Mouse (Mus musculus) adrenal gland, postnatal 4 days (tissue): ENCODE results near the gene Ncln. TPM values are rescaled to one million over a fixed set of nuclear protein-coding genes. Genes with fewer than 3 reads are reported as not detected.
A peak's percentile ranks its signal among the peaks of the same experiment; 100 is the strongest.

Experiments
- DNase-seq, 2 experiments: peaks; one replicate each; pipeline ENCODE4 v3.0.0; 2021 to 2022; ENCODE audit warnings: low spot score in 2 of 2, mixed read lengths in 2 of 2
- total RNA-seq, 2 experiments: library from RNA; stranded (reverse); gene quantifications; 2 replicates each; pipeline ENCODE4 v1.2.3; 2021

The Ncln gene
- total RNA-seq, 2 experiments from 2014 or later: 107 to 117 TPM

DNA sequence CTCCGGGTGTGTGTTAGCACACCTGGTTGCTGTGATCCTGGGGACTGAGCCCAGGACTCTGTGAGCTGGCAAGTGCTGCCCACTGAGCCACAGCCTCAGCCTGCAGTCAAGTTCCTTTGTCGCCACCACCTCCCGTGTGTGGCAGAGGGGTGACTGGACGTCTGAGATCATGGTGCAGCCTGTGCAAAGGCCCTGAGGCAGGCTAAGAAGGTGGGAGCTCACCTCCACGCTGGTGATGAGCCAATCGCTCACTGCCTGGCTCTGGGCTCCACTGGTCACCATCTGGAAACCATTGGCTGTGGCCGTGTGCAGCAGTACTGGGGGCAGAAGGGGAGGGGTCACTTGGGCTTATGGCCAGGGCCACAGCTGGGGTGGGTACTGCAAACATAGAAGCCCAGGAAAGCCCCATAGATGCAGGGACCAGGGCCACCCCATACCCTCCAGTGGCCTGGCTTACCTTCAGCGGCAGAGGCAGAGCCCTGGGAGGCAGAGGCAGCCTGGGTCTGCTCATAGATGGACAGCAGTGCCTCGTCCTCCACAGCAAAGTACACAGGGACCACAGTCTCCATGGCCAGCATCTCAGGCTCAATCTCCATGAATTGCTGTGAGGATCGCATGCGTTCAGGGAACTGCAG is 3.5 kb downstream of the Ncln start:
- DNase-seq: no peak

DNA sequence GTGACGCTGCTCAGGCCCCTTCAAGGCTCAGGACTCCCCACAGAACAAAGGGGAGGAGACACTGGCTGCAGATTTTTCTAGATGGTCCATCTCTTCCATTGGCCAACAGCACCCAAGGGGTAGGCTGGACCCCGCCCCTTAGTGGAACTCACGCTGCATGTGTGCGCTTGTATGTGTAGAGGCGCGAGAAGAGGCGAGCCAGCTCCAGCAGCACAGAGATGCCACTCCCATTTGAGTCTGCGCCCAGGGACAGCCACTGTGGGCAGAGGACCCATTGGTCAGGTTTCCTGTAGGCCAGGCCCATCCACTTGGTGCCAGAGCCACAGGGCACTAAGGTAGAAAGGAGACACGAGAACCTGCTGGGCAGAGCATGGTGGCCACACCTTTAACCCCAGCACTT is 5.2 kb downstream of the Ncln start:
- DNase-seq: no peak

DNA sequence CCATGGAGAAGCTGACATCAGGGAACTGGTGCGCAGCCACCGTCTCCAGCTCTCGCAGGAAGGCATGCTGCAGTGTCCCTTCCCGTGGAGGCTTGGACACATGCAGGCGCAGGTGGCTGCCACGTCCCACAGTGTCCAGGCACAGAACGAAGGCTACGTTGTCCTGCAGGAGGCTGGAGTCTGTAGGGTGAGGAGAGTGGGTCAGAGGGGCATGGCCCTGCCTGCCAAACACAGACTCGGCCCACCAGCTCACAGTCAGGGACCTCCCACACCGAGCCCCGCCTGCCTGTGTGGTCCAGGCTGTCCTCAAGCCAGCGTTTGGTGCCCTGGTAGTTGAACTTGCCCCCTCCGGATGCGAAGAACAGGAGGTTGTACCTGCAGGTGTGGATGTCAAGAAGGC is 6.3 kb downstream of the Ncln start:
- DNase-seq: no peak

DNA sequence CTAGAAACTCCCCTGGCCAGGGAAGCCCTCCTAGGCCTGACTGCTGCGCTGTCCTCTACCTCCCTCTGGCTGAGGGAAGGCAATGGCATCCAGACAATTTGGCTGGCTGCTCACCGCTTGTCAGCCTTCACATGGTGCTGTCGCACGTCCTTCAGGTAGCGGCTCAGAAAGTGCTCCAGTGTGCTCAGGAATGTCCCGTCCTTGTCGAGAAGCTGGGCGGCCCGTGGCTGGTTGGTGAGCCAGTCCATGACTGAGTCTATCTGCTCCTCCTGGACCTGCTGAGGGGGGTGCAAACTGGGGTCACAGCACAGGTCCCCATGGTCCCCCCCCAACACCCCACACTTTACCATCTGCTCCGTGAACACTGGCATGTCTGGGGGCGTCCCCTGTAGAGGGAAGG is 8.1 kb downstream of the Ncln start:
- DNase-seq: no peak

DNA sequence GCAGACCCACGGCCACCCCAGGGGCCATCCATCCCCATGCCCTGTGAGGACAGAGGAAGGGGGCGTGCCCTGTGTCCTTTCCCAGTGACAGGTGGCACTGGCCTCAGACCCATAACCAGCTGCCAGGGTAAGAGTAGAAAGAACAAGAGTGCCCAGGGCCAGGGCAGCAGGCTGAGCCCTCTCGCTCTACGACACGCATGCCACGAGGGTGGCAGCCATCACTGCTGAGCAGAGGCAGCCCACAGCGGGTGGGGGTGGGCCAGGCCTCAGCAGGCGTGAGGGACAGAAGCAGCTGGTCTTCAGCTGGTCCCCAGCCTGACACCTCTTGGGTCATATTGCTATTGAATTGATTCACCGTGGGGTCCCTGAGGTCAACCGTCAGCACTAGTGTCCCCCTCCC is 9.7 kb downstream of the Ncln start:
- DNase-seq: no peak

DNA sequence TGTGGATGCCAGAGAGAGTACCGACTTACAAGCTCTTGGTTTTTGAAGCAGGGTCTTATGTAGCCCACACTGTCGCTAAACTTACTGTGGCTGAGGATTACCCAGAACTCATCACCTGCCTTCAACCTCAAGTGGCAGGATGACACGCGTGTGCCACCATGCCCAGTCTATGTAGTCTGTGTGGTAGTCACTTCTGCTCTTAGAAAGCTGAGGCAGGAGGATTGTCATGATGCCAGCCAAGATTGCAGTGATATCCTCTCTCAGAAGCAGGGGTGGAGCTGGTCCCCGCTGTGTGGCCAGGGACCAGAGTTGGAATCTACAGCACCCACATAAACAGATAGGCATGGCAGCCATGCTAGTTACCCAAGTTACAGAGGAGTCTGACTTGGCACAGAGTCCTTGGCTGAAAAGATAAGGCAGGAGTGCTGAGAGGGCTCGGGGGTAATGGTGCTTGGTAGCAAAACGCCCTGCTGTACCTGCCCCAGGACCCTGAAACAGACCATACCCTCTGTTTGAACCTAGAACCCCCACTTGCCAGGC is 10.6 kb downstream of the Ncln start:
- DNase-seq: no peak

DNA sequence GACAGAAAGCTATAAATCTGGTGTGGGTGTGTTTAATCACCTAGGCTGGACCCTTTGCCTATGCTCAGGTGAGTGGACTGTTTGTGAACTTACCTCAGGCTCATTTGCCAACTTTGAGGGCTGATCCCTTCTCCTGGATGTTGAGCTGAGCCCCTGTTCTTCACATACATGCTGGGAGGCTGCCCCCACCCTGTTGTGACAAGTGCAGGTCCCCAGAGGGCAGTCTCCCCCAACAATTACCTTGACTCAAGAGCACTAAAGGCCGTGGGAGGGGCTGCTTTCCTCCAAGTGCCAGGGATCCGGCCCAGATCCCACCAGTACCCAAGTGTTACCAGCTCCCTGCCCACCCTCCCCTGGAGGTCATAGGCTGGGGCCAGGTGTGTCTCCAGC is 11.1 kb downstream of the Ncln start:
- no peak for DNase-seq

DNA sequence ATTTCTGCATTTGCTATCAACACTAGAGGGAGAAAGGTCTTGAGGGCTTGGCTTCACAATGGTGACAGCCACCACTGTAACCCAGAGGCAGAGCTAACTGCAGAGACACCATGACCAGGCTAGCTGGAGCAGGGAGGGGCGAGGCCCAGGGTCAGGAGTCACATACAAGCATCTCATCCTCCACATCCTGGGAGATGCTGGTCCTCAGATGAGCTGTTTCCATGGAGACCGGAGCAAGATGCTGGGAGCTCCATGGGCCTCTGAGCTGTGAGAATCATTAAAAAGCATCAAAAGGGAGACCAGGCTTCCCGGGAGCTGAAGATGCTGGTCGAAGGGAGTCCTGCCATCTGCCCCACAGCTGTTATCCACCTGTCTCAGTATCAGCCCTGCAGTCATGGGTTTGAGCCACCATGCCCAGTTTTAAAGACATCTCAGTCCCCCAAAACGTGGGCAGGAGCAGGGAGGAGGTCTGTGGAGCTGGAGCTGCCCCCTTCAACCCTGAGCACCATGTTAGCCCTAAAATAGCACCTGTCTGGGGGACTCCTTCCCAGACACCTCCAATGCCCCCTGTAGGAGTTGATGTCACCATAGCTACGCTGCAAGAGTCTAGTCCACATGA is 11.6 kb downstream of the Ncln start:
- DNase-seq: no peak

DNA sequence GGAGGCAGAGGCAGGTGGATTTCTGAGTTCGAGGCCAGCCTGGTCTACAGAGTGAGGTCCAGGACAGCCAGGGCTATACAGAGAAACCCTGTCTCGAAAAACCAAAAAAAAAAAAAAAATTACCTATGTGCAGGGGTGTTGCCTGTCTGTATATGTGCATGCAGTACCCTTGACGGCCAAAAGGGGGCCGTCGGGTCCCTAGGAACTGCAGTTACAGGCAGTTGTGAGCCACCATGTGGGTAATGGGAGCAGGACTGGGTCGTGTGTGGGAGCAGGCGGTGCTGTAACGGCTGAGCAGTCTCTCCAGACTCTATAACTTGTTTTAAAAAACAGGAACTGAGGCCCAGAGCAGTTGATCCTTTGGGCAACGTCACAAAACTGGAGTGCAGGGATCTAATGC is 12.2 kb downstream of the Ncln start:
- DNase-seq: no peak

DNA sequence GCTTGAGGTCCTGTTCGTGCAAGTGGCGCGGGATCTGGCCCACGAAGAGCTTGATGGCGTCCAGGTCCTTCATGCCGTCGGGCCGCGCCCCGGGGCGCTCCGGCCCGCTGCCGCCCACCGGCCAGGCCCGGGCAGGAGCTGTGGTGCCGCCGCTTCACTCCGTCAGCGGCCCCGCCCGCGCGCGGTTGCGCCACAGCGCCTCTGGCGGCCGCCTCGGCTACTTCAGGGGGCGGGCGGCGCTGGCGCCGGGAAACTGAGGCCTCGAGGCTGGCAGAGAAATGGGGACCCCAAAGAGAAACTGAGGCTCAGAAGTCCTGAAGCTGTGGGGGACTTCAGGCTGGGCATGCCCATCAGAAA is 13.7 kb downstream of the Ncln start, which contains the start of gene Celf5:
TSS of gene Celf5 (minus strand) at position 177 of the 357 bp plus-strand sequence.
- DNase-seq: peak in 1 of 2 experiments; percentile 46

DNA sequence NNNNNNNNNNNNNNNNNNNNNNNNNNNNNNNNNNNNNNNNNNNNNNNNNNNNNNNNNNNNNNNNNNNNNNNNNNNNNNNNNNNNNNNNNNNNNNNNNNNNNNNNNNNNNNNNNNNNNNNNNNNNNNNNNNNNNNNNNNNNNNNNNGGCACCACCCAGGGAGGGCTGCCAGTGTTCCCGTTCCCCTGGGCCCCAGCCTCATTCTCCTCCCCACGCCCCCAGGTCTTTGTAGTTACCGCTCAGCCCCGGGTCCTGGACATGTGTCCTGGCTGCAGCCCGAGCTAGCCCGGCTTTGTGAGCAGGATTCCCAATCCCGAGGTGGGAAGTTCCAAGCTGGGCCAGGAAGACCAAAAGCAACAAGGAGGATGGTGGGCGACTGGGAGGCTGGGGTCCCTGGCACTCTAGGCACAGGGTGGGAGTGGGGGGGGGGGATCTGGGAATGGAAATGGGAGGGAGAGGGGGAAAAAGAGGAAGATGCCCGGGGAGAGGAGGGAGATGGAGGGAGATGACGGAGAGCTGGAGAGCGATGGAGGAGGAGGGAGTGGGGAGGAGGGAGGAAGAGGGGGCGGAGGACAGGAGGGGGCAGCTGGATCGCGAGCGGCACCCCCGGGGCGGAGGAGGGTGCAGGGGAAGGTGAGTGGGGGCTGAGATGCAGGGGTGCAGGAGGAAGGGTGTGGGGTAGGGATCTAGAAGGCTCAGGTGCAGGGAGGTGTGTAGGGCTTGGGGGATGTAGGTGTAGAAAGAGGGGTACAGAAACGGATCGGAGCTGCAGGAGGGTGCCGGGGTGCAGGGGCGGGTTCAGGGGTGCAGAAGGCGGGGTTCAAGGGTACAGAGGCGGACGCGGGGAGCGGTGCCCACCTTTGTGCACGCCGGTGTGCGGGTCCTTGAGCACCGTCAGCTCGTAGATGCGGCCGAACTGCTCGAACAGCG is 14.3 kb downstream of the Ncln start:
- DNase-seq: no peak

DNA sequence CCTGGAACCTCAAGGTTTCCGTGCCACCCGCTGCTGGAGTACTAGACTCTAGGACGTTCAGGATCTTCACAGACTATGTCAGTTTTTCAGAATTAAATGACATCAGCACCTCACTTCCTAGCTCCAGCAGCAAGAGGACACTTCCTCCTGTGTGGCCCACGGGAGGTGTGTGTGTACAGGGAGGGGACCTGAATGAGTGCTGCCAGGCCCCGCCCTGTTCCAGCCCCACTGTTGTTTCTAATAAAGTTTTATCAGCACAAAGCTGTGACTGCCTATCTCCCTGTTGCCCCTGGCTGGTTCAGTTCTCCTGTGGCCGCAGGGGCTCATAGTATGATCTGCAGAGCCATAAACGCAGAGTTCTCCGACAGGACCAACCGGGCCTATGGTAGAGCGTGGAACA is 21.7 kb downstream of the Ncln start:
- no peak for DNase-seq

DNA sequence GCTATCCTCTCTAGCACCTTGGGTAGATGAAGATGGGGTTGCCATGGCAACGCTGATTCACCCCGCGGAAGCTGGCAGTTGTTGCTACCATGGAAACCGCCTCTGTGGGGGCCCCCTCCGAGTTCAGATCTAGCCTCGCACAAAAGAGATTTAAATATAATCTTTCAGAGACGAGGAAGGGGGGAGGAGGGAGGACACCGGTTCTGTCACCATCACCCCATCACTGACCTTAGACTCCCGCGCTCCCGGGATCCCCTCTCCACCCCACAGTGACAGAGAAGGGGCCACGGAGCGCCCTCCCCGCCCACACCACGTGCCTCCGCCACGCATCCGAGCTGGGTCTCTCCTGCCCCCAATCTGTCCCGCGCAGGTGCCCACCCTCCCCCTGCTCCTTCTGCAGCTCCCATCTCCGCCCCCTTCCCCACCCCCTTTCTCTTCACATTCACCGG is 23.2 kb downstream of the Ncln start:
- DNase-seq: no peak

DNA sequence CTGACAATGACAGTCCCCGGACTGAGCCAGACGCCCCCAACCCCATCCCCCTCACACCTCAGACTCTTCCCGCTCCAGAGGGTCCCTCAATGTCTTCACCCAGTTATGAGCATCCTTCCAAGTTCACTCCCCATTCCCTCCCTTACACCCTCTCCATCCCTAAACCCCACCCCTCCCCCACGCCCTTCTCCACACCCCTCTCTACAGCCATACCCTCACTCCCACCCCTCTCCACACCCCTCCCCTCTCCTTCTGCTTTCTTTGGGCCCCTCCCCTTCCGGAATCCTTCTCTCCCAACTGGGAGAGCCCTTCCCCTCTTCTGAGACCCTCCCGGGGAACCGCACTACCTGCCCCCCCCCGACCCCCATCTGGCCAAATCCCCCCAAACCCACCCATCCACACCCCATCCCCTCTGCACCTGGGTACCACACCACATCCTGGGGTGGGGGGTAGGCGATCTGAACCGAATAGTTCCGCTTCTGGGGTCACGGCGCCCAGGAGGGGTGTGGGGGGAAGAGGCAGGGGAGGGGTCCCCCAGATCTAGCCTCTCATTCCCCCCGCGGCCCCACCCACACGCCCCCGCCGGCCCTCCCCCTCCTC is 23.7 kb downstream of the Ncln start:
- no peak for DNase-seq

DNA sequence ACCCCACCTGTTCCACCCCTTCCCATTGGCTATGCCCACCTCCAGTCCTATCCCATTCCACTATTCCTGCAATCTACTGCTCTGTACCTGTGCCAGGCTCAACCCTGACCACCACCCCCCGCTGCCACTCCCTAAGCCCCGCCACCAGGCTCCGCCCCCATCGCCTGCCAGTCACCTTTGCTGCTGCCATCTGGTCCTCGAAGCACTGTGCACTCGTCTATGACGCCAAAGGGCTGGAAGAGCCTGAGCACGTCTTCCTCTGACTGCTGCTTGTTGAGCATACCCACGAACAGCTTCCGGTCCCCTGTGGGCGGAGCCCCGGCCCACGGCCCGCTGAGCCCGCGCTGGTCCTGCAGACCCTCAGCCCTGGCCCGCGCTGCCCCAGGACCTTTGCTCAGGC is 25.7 kb downstream of the Ncln start:
- no peak for DNase-seq

DNA sequence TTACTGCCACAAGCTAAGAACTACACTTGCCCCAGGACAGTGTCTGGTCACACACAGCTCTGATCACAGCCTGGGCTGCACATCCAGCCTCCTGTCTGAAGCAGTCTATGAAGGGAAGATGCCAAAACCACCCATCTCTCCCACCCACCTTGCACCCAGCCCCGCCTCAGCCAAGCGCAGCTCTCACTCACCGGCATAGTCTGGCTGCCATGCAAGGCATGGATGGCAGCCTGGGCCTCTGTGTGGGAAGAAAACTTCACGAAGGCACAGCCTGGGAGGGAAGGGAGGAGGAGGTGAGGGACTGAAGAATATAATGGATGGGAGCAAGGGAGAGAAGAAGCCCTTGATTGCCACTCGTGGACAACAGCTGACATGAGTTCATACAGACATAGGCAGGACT is 26.9 kb downstream of the Ncln start:
- DNase-seq: no peak

DNA sequence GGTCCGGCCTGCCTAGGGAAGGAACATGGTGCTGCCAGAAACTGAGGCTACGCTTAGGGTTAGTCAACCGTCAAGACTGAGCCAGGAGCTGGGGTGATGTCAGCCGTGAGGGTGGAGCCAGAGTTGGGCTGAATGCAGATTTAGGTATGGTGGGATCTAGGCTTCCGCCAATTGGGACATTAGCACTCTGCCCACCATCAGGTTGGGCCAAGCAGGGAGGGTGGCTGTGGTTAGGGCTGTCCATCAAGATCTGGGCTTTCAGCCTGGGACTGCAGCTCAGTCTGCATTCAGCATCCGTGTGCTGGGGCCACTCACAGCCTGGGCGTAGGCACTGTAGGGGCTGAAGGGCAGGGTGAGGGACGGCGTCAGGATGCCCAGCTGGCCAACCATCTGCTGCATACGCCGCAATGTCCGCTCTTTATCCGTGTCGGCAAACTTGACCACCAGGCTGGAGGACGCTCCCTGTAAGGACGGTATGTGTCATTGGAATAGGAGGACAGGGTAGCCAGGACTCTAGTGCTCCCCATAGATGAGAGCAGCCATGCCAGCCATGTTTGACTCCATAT is 28.4 kb downstream of the Ncln start:
- DNase-seq: no peak

DNA sequence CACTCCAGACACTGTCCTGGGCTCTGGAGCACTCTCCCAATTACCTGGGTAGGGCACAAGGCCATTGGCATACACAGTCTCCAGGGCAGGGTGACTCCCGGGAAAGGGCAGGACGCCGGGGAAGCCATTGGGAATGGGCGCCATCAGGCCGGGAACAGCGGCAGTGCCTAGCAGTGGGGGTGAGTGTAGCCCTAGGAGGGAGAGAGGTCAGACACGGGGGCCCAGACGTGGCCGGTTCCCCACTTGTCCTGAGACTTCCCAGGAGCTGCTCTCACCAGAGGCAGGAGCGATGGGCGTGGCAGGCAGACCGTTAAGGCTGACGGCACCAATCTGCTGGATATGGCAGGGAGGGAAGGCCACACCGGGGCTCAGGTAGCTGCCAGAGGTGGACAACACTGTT is 29.3 kb downstream of the Ncln start:
- DNase-seq: no peak

DNA sequence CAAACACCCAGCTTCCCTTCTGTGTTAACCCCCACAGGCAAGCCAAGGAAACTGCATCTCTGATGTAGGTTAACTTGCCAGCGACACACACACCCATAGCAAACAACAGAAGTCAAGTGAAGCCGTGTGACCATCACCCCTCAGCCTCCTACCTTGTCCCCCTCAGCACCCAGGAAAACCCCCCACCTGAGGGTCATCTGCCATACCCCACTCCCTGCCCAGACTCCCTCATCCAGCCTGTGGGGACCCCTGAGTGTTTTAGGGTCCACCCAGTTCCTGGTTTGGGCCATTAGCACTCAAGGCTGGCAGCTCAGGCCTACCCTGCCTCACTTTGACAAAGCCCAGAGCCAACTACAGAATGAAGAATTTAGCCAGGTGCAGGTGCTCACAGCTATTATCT is 30.1 kb downstream of the Ncln start:
- DNase-seq: no peak

DNA sequence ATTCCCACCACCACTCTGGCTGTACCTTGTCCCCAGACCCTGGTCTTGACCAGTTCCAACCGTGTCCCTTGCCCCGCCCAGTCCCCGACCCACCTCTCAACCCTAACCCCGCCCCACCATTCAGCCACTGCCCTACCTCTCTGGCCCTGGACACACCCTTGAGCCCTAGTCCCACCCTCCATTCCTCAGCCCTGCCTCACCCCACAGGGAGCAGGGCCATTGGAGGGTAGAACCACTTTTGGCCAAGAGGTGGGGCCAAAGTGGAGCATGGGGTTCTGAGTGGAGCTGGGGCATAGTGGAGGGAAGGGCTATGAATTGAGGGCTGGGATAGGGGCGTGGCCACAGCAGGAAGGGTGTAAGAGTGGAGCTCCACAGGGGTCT is 30.9 kb downstream of the Ncln start:
- no peak for DNase-seq
